Mouse (Mus musculus) hematopoietic stem cell, adult 5-6 weeks (primary cell): ENCODE measurements around the gene Hspg2. TPM values are rescaled to one million over a fixed set of nuclear protein-coding genes. Genes with fewer than 3 reads are reported as not detected.
"Not testable (repeated sequence)": the region's sequence is repeated elsewhere in the genome, so short reads cannot be mapped to it uniquely, and the experiment has no call there.

Experiments
- ATAC-seq, 2 experiments: fragments of 125-278 bp in 1 of 2; replicated peaks in 1 of 2; 2 replicates each; pipeline ENCODE4 v1.8.0; 2016 to 2017; ENCODE audit warnings: inconsistent platforms in 2 of 2, mild to moderate bottlenecking in 2 of 2, moderate number of reproducible peaks in 2 of 2, low read depth in 1 of 2, moderate TSS enrichment in 1 of 2; ENCODE audit not compliant: low FRiP score in 2 of 2, poor library complexity in 2 of 2, severe bottlenecking in 2 of 2, insufficient read depth in 1 of 2, low TSS enrichment in 1 of 2
- total RNA-seq: library from RNA; stranded (forward); fragments of 172-1452, 232-1000 nt; gene quantifications from 2 replicates; pipeline ENCODE4 v1.2.3, GENCODE M21; 2017

Gene Hspg2
- total RNA-seq = not detected in 2 replicates

GRCm38 (mm10) chr4:137468260-137469080 lies at the start of gene Hspg2:
Gene Hspg2 (plus strand): TSS chr4:137468769.
- ATAC-seq = peak; percentile 88 to 94

- no peak; a peak in 1 of 4 replicates for ATAC-seq
Measured at GRCm38 (mm10) chr4:137430502-137430901, 38.1 kb upstream of the Hspg2 start, which contains the start of gene Cela3b. Gene Cela3b (minus strand): TSS chr4:137430540.

- not testable (repeated sequence) for ATAC-seq
Measured at GRCm38 (mm10) chr4:137432700-137433550, 35.6 kb upstream of the Hspg2 start.

- no peak for ATAC-seq
Measured at GRCm38 (mm10) chr4:137436979-137437669, 31.4 kb upstream of the Hspg2 start.

- peak; percentile 32 to 44; a peak in 1 of 4 replicates for ATAC-seq
Measured at GRCm38 (mm10) chr4:137438842-137439241, 29.7 kb upstream of the Hspg2 start.

GRCm38 (mm10) chr4:137441332-137441731 lies 27.2 kb upstream of the Hspg2 start:
- no peak for ATAC-seq

- 0 out of 4 replicates have a peak, but pooled peaks of 1 of the 2 experiments have one; percentile 43 for ATAC-seq
Measured at GRCm38 (mm10) chr4:137443625-137444024, 24.9 kb upstream of the Hspg2 start.

GRCm38 (mm10) chr4:137445881-137446280 lies 22.7 kb upstream of the Hspg2 start:
- ATAC-seq = no peak

GRCm38 (mm10) chr4:137447363-137448196 lies 21.0 kb upstream of the Hspg2 start:
- no peak for ATAC-seq

GRCm38 (mm10) chr4:137448197-137448596 lies 20.4 kb upstream of the Hspg2 start:
- no peak for ATAC-seq

GRCm38 (mm10) chr4:137448641-137449040 lies 19.9 kb upstream of the Hspg2 start:
- ATAC-seq = no peak

GRCm38 (mm10) chr4:137449132-137449531 lies 19.4 kb upstream of the Hspg2 start:
- no peak for ATAC-seq

GRCm38 (mm10) chr4:137449715-137450114 lies 18.9 kb upstream of the Hspg2 start:
- no peak for ATAC-seq

- no peak for ATAC-seq
Measured at GRCm38 (mm10) chr4:137452190-137452589, 16.4 kb upstream of the Hspg2 start.

- ATAC-seq = no peak
Measured at GRCm38 (mm10) chr4:137453234-137453767, 15.3 kb upstream of the Hspg2 start, which contains the start of gene 1700013G24Rik. Gene 1700013G24Rik (plus strand): TSS chr4:137453284.

GRCm38 (mm10) chr4:137454582-137454981 lies 14.0 kb upstream of the Hspg2 start:
- ATAC-seq = no peak
